Mouse (Mus musculus) cerebellum, adult 8-10 months (tissue): ENCODE measurements at regions not wholly inside any gene's neighbourhood (a gene's known extent, or its start where the extent isn't known, plus 50 kb on each side); places are given as distances from the start of the nearest gene placed in this dataset.
A peak's percentile ranks its signal among the peaks of the same experiment; 100 is the strongest.

Experiments
- DNase-seq: peaks from one replicate; pipeline ENCODE4 v3.0.0; 2022

DNA sequence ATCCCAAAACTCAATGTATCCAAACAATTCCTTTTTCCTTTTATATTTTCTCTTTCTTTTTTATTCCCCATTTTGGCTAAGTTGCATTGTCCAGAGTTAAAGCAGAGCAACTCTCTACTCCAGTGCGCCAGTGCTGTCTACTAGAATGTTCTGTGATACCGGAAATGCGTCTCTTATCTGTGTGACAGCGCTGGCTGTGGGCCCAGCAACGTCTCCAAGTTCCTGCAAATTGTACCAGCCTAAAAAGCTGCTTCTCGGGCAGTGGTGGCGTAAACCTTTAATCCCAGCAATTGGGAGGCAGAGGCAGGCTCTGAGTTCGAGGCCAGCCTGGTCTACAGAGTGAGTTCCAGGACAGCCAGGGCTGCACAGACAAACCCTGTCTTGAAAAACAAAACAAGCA is 59.4 kb downstream of the Cox18 start:
- DNase-seq = no peak

GRCm38 (mm10) chr5:90163033-90163859 is 60.6 kb downstream of the Cox18 start:
- no peak for DNase-seq

GRCm38 (mm10) chr5:90160281-90160680 is 63.5 kb downstream of the Cox18 start:
- DNase-seq = no peak

GRCm38 (mm10) chr5:90156522-90156921 is 67.3 kb downstream of the Cox18 start:
- no peak for DNase-seq

GRCm38 (mm10) chr5:90149611-90150532 is 73.9 kb downstream of the Cox18 start:
- DNase-seq = no peak

DNA sequence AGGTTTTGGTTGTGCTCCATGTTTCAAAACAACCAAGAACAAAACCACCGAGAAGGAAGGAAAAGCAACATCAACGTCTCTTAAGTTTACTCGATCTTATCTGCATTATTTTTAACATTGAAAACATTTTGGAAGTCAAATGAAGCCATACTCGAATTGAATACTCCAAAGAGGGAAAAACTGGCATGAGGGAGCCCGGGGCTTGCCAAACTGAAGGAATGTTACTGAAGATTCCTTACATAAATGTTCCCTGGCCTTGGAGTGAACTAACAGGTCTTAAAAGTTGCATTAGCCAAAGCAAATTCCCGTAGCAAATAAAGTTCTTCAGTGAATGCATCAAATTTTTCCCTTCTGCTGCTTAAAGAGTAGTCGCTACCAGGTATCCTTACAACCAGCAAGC is 87.8 kb downstream of the Cox18 start:
- DNase-seq = no peak

DNA sequence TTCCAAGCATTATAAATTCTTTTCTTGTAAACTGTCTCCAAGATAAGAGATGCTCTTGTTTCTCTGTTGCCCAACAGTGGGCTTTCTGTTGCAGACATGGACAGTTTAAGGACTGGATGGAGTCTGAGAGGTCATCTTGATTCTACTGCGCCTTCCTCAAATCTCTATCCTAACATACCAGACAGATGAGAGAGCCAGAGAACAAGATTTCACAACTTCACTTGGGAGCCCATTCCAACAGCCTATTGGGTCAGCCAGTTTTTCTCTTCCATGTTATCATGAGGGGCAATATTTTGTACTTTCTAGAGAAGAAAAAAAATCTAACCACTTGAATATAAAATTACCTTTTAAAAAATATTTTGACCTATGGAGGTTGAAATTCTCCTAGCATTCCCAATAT is 116.8 kb downstream of the Cox18 start:
- DNase-seq = no peak

DNA sequence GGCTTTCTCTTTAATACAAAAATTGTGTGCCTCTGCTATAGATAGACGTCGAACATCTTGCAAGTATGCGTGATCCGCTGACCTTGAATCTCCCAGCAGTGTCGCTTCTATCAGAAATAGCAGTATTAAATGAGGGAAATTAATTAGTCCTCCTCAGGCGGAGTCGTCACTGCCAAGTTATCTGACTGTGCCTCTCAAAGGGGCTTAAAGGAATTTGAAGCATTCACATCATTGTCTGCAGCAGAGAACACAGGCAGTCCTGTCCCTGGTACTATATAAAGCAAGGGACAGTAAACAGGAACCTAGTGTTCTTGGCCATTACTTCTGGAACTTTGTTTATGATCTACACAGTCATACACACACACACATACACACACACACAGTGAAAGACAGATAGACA is 119.1 kb downstream of the Cox18 start:
- no peak for DNase-seq

DNA sequence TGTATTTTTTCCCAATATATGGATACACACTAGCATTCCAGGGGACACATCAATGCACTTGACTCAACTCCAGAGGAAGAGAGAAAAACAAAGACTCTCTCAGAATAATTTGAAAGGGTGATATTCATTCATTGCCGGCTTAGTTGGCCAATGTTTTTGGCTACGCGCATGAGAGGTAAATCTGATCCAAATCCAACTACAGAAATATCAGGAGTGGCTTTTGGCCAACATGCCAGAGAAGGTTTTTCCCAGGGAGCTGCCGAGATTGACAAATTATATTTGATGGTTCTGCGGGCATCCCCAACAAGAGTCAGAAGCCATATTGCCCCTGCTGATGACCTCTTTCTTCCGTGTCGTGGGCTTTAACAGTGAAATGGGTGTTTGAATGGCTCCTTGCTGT is 135.3 kb downstream of the Cox18 start:
- DNase-seq = no peak

DNA sequence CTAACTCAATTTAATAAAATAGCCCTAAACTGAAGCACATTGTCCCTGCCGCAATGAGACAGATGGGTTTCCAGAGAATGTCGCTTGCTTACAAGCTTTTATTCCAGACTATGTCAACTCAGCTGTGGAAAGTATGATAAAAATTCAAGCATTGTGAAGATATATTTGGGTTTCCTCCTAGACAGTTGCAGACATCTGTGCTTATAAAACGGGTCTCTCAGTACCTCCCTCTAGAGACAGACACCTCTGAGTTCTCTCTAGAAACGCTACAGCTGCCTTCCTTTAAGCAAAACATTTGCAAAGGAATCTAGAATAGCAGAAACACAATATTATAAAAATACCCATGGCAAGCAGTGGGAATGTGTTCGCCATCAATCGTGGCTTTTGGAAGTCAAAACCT is 137.3 kb downstream of the Cox18 start:
- DNase-seq = no peak

- no peak for DNase-seq
Measured at GRCm38 (mm10) chr5:90077025-90077536, 146.7 kb downstream of the Cox18 start.

GRCm38 (mm10) chr5:90075629-90076349 is 148.0 kb downstream of the Cox18 start:
- DNase-seq = no peak

DNA sequence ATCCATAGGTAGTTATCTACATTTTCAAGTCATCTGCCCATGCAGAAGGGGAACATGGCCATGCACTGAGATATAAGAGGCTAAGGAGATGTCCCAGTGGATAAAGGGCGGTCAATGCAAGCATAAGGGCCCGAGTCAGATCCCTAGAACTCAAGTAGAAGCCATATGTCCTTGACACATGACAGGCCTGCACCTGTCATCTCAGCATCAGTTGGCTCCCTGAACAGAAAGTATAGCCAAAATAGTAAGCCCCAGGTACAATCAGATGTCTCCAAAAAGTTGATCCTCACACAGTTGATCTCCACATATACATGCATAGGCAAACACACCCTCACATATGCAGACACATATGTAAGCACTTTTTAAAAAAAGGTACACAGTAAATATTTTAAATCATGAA is 152.0 kb downstream of the Cox18 start:
- no peak for DNase-seq

GRCm38 (mm10) chr5:90068601-90069000 is 155.2 kb downstream of the Cox18 start:
- no peak for DNase-seq

GRCm38 (mm10) chr5:90067817-90068216 is 156.0 kb downstream of the Cox18 start:
- DNase-seq = no peak

DNA sequence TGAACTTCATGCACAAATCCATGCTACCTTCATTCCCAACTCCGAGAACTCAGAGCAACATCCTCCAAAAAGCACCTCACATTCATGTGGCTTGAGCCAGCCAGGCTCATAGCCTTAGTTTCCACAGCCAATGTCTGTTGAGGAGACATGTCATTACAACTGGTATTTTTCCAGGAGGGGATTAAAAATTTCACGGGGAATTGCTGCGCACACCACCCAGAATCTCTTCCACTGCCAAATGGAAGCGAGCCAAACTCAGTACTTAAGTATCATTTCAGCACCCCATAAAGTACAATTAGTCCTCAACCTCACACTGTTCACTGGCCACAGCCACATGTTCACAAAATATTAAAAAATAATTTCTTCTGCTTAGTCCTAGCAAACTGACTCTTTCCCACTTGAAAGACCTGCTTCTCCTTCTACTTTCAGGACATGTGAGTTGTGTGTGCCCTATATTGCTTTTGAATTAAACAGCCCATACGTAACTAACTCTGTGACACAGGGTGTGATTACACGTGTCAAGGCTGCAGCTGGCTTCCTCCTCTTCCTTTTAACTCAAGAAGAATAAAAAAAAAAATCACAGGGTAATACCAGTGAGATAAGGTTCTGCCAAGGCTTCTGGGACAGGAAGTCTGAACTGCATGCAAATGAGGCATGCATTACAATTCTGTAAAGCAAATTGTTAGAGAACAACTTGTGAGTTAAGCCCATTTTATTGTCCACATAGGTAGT is 157.8 kb downstream of the Cox18 start:
- no peak for DNase-seq

- DNase-seq = no peak
Measured at GRCm38 (mm10) chr5:90055686-90056085, 168.1 kb downstream of the Cox18 start.

DNA sequence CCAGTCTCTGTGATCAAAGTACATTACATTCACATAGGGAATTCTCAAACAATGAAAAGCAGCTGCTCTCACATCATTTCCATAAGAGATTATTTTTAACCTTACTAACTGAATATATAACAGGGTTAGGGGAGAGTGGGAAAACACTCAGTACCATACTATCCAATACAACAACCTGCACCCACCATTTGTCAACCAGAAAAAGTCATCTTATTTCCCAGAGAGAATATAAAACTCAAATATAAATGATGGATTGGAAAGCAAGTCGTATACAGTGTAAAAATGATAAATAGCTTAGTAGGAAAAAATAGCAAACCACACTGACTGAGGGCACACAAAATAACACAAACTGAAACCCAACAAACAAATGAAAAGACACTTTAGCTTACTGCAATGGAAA is 169.4 kb upstream of the Adamts3 start:
- no peak for DNase-seq

GRCm38 (mm10) chr5:90049856-90050255 is 166.7 kb upstream of the Adamts3 start:
- no peak for DNase-seq

- no peak for DNase-seq
Measured at GRCm38 (mm10) chr5:90042781-90043180, 159.6 kb upstream of the Adamts3 start.

DNA sequence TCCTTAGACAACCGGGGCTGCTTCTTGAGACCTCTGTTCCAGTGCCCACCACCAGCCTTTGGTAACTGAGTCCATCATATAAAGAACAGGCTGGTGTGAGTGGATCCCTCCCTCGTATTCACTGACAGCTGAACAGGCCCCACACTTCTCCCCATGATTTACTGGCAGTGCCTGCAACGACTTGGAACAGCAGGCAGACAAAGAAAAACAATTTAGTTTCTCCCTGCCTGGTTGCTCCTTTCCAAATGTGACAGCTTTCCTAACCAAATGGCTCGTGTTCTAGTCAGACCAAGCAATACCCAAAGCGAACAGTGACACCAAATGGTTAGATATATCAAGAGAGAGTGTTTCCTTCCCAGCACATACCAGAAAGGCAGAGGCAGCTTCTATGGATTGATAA is 150.0 kb upstream of the Adamts3 start:
- DNase-seq = peak; percentile 14

DNA sequence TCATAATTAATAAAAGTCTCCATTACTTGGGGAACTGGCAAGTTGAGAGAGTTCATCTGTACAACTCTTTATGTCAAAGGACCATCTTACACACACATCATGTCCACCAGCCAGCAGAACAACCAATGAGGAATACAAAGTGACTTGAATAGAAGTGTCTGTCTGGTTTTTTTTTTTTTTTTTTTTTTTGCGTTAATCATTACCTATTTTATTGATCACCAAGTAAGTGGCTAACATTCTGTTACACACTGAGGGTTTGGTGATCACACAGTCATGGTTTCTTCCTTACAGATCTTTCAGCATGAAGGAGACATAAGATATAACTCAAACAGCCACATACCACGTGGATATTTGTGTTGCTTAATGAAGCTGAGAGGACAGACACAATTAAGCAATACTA is 147.6 kb upstream of the Adamts3 start:
- no peak for DNase-seq
